Mouse (Mus musculus) retina, postnatal 7 days (tissue): Measurements from ENCODE around the gene Zfp715.
"Not testable (repeated sequence)": the region's sequence is repeated elsewhere in the genome, so short reads cannot be mapped to it uniquely, and the experiment has no call there.

Experiments used
- DNase-seq: peaks from one replicate; pipeline ENCODE4 v3.0.0-alpha.2; 2012; ENCODE audit warnings: low read depth, low spot score

Gene Zfp715

GRCm38 (mm10) chr7:43305235-43305634, 7.9 kb downstream of the Zfp715 start:
- DNase-seq = no peak

GRCm38 (mm10) chr7:43291524-43291923, 21.6 kb downstream of the Zfp715 start:
- no peak for DNase-seq

- peak; percentile 40 for DNase-seq
Measured at GRCm38 (mm10) chr7:43282859-43283595, 30.1 kb downstream of the Zfp715 start.

- DNase-seq = no peak
Measured at GRCm38 (mm10) chr7:43282459-43282858, 30.6 kb downstream of the Zfp715 start.

- DNase-seq = no peak
Measured at GRCm38 (mm10) chr7:43277401-43277800, 35.7 kb downstream of the Zfp715 start.

GRCm38 (mm10) chr7:43276178-43276577, 36.9 kb downstream of the Zfp715 start:
- not testable (repeated sequence) for DNase-seq

GRCm38 (mm10) chr7:43273476-43273875, 39.6 kb downstream of the Zfp715 start:
- DNase-seq = no peak

- DNase-seq = not testable (repeated sequence)
Measured at GRCm38 (mm10) chr7:43267359-43267758, 45.7 kb downstream of the Zfp715 start.

- no peak for DNase-seq
Measured at GRCm38 (mm10) chr7:43253540-43253939, 59.6 kb downstream of the Zfp715 start.

GRCm38 (mm10) chr7:43250718-43251117, 62.4 kb downstream of the Zfp715 start:
- DNase-seq = not testable (repeated sequence)
